Mouse (Mus musculus) lung, adult 2 months (tissue): Measurements from ENCODE around the gene P3h4. TPM values are rescaled to one million over a fixed set of nuclear protein-coding genes. Genes with fewer than 3 reads are reported as not detected.
"Not testable (repeated sequence)": the region's sequence is repeated elsewhere in the genome, so short reads cannot be mapped to it uniquely, and the experiment has no call there.

Experiments
- DNase-seq: peaks from one replicate; pipeline ENCODE4 v3.0.0; 2022
- H3K4me1 ChIP-seq: fragments of 200-500 bp; 2 replicates; pipeline ENCODE4 v1.6.1; 2011; ENCODE audit warnings: low read length; ENCODE audit not compliant: control insufficient read depth, insufficient read depth
- H3K4me3 ChIP-seq: fragments of 200-500 bp; replicated peaks from 2 replicates; pipeline ENCODE3; 2011; ENCODE audit warnings: low read depth, mild to moderate bottlenecking, control low read depth, low read length; ENCODE audit errors: extremely low read depth
- CTCF ChIP-seq: fragments of 200-500 bp; IDR thresholded peaks from 2 replicates; pipeline ENCODE4 v1.5.1; 2011; ENCODE audit warnings: mild to moderate bottlenecking, low read length, control low read depth; ENCODE audit not compliant: insufficient read depth
- POLR2A ChIP-seq: fragments of 200-500 bp; IDR thresholded peaks from 2 replicates; pipeline ENCODE4 v1.6.1; 2011; ENCODE audit warnings: low read depth, mild to moderate bottlenecking, control low read depth, low read length, borderline replicate concordance; ENCODE audit errors: extremely low read depth
- WGBS: fragments of 180-500 bp; shearing (Covaris S2); methylation state at CpG from one replicate; pipeline ENCODE4 v1.1.7; 2018; 5-methylcytosine and 5-hydroxymethylcytosine counted together
- polyA plus RNA-seq: library from polyadenylated mRNA; depleted of rRNA; stranded (reverse); fragments of >200 nt; gene quantifications from 2 replicates; pipeline ENCODE4 v1.2.3, GENCODE M21; 2012; rRNA removed

P3h4 gene
- polyA plus RNA-seq, 1 experiment: 40.6 TPM

- Histone ChIP-seq H3K4me3 (no peak overlapping the region), H3K4me1 (peaks cover 4% of the 10 kb centered on the region; the same call in 1 of the 2 replicates)
- no peak for DNase-seq
- TF ChIP-seq POLR2A (no peak), CTCF (no peak)
- 52% methylated on average over 8 of the region's 8 CpGs for WGBS
Measured at GRCm38 (mm10) chr11:100369822-100370221, 44.8 kb downstream of the P3h4 start.

DNA sequence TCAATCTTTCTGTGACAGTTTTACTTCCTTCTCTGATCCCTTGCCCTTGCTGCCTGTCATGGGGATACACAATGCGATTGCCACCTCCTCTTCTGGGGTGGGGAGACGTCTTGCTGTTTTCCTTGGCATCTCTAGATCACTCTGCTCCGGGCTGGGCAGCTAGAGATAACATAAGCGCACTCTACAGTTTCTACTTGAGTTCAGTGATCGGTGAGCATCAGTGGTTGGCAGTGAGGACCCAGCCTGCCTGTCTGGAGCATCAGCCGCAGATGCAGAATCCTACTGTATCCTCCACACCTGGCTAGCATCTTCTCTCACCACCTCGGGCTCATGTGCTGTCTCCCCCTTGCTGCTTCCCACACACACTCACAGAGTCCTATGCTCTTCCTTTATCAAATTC, 45.5 kb downstream of the P3h4 start:
- Histone ChIP-seq H3K4me3 (no peak overlapping the region), H3K4me1 (peaks cover 4% of the 10 kb centered on the region; the same call in 1 of the 2 replicates)
- TF ChIP-seq CTCF: no peak
- peak; percentile 5; the same call in 1 of the 2 replicates for TF ChIP-seq POLR2A
- no peak for DNase-seq
- 51% methylated on average over 7 of the region's 7 CpGs for WGBS

- no peak overlapping the region for H3K4me3 ChIP-seq
- DNase-seq: peak; percentile 79
- TF ChIP-seq CTCF (peak; percentile 85), POLR2A (no peak)
- H3K4me1 ChIP-seq: peaks cover 4% of the 10 kb centered on the region; the same call in 1 of the 2 replicates
- 9% methylated on average over 12 of the region's 12 CpGs for WGBS
Measured at GRCm38 (mm10) chr11:100362979-100363562, 51.6 kb downstream of the P3h4 start.

- 9% methylated on average over 8 of the region's 8 CpGs for WGBS
- H3K4me1 ChIP-seq: peaks cover 4% of the 10 kb centered on the region; the same call in 1 of the 2 replicates
- no peak for TF ChIP-seq POLR2A
- peak; percentile 94 for TF ChIP-seq CTCF
- H3K4me3 ChIP-seq: no peak overlapping the region
- peak; percentile 81 for DNase-seq
Measured at GRCm38 (mm10) chr11:100362209-100362978, 52.2 kb downstream of the P3h4 start.

DNA sequence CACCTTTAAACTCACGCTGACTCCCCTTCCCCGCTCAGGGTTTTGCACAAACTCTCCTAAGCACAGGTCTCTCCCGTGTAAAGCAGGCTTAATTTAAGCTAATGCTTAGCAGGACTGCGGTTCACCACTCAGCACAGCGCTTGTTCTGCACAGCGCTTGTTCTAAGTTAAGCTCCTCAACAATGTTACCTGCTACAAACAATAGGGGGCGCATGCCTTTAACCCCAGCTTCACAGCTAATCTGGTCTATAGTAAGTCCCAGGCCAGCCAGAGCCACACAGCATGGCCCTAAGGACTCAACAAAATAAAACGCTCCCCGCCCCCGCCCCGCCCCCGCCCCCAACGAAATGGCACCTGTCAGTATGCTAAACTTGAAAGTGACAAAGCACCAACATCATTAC, 53.6 kb downstream of the P3h4 start:
- DNase-seq, H3K4me1 ChIP-seq: not testable (repeated sequence)
- 33% methylated on average over 1 of the region's 13 CpGs for WGBS

GRCm38 (mm10) chr11:100360175-100360574, 54.5 kb downstream of the P3h4 start:
- TF ChIP-seq CTCF: no peak
- TF ChIP-seq POLR2A: no peak
- WGBS: 66% methylated on average over 6 of the region's 6 CpGs

More for the DNA sequence above, 53.6 kb downstream of the P3h4 start:
- H3K4me3 ChIP-seq: not testable (repeated sequence)

More at GRCm38 (mm10) chr11:100360175-100360574, 54.5 kb downstream of the P3h4 start:
- H3K4me1 ChIP-seq: no peaks in the 10 kb centered on the region
- DNase-seq: no peak
- no peak overlapping the region for H3K4me3 ChIP-seq

Other genes starting within 250 kb of the P3h4 start
- gene Krt9, start 221.6 kb downstream of the P3h4 start, polyA plus RNA-seq: not detected in 2 replicates
- gene Krt14, start 207.3 kb downstream of the P3h4 start, polyA plus RNA-seq: 0.51 and 51.5 TPM in 2 replicates
- 0.58 TPM in 1 of 2 replicates, not detected in the other for gene Krt16, start 165.9 kb downstream of the P3h4 start, polyA plus RNA-seq
- 0.38 and 0.65 TPM in 2 replicates for gene Krt17, start 153.8 kb downstream of the P3h4 start, polyA plus RNA-seq
- not detected in 2 replicates for gene Krt42, start 145.0 kb downstream of the P3h4 start, polyA plus RNA-seq
- 125 and 131 TPM in 2 replicates for gene Eif1, start 95.0 kb downstream of the P3h4 start, polyA plus RNA-seq
- gene Gast, start 80.4 kb downstream of the P3h4 start, polyA plus RNA-seq: not detected in 2 replicates
- 9.3 and 14.3 TPM in 2 replicates for gene Hap1, start 58.7 kb downstream of the P3h4 start, polyA plus RNA-seq
- gene Jup, start 17.1 kb downstream of the P3h4 start, polyA plus RNA-seq: 631 and 728 TPM in 2 replicates
- gene Fkbp10, start 861 bp upstream of the P3h4 start, polyA plus RNA-seq: 41.5 and 42.5 TPM in 2 replicates
- gene Nt5c3b, start 27.0 kb upstream of the P3h4 start, polyA plus RNA-seq: 21.7 and 31.5 TPM in 2 replicates
- gene Klhl10, start 27.1 kb upstream of the P3h4 start, polyA plus RNA-seq: 0.22 and 0.49 TPM in 2 replicates
- gene Klhl11, start 57.9 kb upstream of the P3h4 start, polyA plus RNA-seq: 5.1 and 6.2 TPM in 2 replicates
- 166 and 217 TPM in 2 replicates for gene Acly, start 113.2 kb upstream of the P3h4 start, polyA plus RNA-seq
- 1.8 and 3.4 TPM in 2 replicates for gene Ttc25, start 130.8 kb upstream of the P3h4 start, polyA plus RNA-seq
- gene Cnp, start 160.1 kb upstream of the P3h4 start, polyA plus RNA-seq: 27.5 and 29.9 TPM in 2 replicates
- 59.4 and 84.5 TPM in 2 replicates for gene Nkiras2, start 204.4 kb upstream of the P3h4 start, polyA plus RNA-seq
- gene Dnajc7, start 205.3 kb upstream of the P3h4 start, polyA plus RNA-seq: 29.8 and 56.5 TPM in 2 replicates